ENCODE assay signal across 16 mouse cellular contexts in genomic region chr7:66571451-66571850, GRCm38 (mm10).
"Had no signal": no experiment of that assay in that cellular context is flagged by ENCODE, and none has a peak within 500 bp of the region (broad histone marks: within the 10 kb centered on the region; RNA-seq: fewer than 3 reads in every experiment).

No protein-coding gene starts in this region.

- H3K4me3 ChIP-seq: limb, embryonic 10.5 days; limb, embryonic 13.5 days; liver, embryonic 12.5 days; liver, embryonic 15.5 days; megakaryocyte, embryonic 14.5 days; midbrain, embryonic 10.5 days; midbrain, embryonic 13.5 days had no signal

- DNase-seq: kidney, adult 2 months; kidney, postnatal 25 days; layer of hippocampus, postnatal 36 days; liver; lung, embryonic 14.5 days; retina, postnatal 1 day; right cerebral cortex, postnatal 25 days; thymus, adult 18-20 months; thymus, postnatal 36 days had no signal

- H3K4me1 ChIP-seq: liver, embryonic 12.5 days; liver, embryonic 15.5 days; megakaryocyte, embryonic 14.5 days; midbrain, embryonic 10.5 days; midbrain, embryonic 13.5 days had no signal
